Mouse (Mus musculus) left cerebral cortex, adult 8-10 months (tissue): ENCODE measurements around the gene Sema6d. TPM values are rescaled to one million over a fixed set of nuclear protein-coding genes. Genes with fewer than 3 reads are reported as not detected.

Experiments
- DNase-seq, 2 experiments: peaks; one replicate each; pipeline ENCODE4 v3.0.0; 2022; ENCODE audit warnings: low spot score in 2 of 2
- total RNA-seq, 4 experiments: library from RNA; stranded (reverse); gene quantifications; 2 replicates each; pipeline ENCODE4 v1.2.4; 2022

The Sema6d gene
- total RNA-seq, 4 experiments from 2014 or later, result 49.1 to 53.4 (median 50.4) TPM

DNA sequence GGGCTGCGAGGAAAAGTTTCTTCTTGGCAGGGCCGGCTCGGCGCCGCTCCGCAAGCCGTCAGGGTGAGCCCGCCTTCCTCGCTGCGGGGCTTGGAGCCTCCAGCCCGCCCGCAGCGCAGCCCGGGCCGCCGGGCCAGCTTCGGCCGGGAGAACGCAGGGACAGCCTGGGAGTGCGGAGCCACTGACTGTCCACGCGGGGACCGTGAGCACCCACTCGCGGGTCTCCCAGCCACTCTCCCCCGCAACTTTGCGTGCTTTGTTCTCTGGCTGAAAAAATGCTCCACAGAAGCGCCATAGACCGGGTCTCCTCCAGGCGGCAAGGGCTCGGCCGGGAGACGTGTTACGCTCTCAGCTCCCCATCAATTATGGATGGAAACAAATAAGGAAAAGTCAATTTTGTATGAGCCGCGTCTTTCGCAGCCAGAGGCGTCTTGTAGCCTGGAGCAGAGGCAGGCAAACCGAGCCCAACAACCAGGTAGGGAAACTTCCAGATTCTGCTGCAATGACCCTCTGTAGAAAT lies 520.9 kb downstream of the Sema6d start:
- DNase-seq, result peak in 1 of 2 experiments; percentile 29

DNA sequence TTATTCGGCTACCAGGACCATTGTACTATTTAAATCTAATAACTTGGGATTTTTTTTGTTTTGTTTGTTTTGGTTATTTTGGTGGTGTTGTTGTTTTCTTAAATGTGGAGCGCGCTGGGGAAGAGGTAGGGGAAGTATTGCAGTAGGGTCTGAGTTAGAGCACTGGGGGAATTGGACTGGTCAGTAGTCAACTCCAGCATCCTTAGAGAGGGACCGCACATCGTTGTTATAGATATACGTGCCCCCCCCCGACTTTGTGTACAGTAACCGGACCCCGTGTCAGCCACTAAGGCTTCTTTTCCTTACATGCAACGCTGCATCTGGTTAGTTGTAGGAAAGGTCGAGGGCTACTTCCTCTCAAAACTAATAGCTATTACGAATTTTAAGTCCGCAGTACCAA lies 521.5 kb downstream of the Sema6d start:
- DNase-seq, result no peak

- DNase-seq, result no peak
Observed at GRCm38 (mm10) chr2:124612276-124612675, 522.5 kb downstream of the Sema6d start.

GRCm38 (mm10) chr2:124612727-124613510 lies 523.1 kb downstream of the Sema6d start:
- no peak for DNase-seq

GRCm38 (mm10) chr2:124613671-124614210 lies 524.0 kb downstream of the Sema6d start:
- no peak for DNase-seq

DNA sequence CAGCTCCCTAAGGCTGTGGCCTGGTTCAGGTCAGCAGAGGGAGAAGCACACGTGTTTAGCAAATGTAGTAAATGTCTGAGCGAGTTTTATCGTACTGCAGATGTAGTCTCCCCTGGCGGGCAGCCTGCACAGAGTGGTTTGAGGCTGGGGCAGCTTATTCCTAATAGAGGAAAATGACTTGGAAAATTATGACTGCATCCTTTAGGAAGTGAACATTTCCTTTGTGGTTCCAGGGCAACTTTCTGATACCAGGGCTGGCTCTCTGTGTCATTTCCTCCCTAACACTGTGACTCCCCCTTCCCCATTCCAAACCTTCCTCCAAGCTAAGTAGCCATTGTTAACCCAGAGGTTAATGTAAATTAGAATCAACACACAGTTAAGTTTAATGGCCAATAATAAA lies 527.0 kb downstream of the Sema6d start:
- DNase-seq, result no peak

DNA sequence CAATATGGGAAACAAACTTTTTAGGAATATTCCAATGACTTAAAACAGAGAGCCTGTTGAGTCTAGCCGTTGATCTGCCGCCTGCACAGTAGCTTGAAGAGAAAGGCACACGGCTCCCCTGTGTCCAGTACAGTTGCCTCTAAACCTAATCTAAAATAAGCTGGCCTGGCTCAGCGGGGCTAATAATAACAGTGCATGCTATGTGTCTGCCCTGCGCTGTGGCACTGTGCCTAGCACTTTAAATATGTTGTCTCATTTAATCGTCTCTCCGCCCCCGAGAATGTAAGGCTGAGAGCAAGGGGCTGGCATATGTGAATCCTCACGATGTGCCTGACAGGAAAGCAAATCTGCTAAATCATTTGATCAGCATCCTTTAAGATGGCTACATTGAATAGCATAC lies 527.7 kb downstream of the Sema6d start:
- no peak for DNase-seq

GRCm38 (mm10) chr2:124618091-124618490 lies 528.3 kb downstream of the Sema6d start:
- DNase-seq, result no peak

GRCm38 (mm10) chr2:124618526-124619219 lies 528.9 kb downstream of the Sema6d start:
- DNase-seq, result no peak

DNA sequence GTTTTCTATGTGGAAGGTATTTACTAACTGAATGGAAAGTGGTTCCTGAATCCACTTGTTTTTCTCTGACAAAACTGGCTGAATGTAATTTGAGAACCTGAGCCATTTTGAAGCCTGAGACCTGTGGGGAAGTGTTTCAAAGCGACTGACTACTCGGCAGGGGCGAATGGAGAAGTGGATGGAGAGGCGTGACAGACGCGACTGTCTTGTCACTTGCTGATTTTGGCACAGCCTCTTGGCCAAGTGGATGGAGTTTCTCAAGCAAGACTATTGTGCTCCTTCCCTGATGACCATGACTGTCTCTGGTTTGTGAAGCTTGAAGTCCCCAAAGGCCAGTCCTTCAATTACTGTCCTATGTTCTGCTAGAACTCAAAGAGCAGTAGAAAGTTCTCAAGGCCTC lies 530.7 kb downstream of the Sema6d start:
- DNase-seq, result no peak

DNA sequence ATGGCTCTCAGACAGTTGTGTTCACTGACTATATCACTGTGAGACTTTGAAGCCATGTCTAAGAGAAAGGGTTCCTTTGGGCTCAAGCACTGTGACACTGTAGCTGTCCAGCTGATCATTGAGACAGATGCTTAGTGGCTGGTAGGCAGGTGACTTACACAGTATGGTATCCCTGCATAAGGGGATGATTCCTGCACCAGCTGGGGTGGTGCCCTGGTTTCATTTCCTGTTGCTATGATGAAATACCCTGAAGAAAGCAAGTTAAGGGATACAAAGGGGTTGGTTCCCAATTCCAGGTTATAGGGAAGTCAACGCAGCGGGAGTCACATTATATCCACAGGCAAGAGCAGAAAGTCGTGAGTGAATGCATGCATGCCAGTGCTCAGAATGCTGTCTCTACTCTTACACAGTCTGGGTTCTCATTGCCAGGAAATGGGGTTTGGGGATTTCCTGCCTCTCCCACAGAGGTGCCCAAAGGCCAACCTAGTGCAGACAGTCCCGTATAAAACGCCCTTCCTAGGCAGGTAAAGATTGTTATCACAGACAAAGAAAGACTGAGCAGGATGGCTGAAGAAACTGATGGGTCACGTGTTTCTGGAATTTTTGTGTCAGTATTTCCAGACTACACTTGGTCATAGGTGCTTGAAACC lies 532.3 kb downstream of the Sema6d start:
- DNase-seq, result no peak

DNA sequence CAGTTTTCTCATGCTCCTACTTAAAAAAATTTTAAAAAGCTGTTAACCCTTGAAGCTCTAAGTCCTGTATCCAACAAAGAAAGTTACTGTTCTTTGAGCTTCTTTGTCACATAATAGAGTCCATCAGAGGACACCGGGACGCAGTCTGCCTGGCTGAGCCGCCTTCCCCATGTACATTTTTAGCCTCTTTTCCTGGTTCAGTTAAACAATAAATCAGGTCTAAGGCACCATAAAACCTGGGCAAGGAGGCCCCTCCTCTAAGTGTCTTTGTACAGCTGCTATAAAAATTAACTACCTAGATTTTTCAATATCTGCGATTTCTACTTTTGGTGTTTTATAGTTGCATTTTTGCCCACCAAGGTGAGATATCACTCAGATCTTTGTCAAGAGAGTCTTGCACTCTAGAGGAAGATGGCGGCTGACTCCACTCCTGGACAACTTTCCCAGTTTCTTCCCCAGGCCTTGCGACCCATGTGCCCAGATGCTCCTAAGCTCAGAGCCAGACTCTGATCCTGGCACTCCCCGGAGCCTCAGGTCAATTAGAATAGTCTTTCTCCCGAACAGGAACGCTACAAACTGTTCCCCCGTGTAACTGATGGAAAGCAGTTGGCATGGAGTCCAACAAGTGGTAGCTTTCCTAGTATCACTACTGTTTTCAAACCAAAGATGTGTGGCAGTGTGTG lies 534.6 kb downstream of the Sema6d start:
- DNase-seq, result no peak

DNA sequence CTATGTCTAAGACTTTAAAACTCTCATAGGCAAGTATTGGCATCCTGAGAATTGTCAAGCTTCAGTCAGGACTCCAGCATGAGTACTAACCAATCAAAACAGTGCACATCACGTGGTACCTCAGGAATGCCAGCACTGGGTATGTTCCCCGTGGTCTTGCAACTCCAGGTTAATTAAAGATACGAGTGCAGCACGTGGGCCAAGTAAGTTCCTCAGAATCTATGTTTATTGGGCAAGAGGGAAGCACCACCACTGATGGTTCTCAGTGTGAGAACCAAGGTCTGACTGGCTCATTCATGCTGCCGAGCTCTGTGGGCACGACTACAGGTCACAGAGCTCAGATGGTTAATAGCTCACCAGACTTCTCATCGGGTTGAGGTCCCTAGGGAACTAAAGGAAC lies 536.7 kb downstream of the Sema6d start:
- DNase-seq, result no peak

DNA sequence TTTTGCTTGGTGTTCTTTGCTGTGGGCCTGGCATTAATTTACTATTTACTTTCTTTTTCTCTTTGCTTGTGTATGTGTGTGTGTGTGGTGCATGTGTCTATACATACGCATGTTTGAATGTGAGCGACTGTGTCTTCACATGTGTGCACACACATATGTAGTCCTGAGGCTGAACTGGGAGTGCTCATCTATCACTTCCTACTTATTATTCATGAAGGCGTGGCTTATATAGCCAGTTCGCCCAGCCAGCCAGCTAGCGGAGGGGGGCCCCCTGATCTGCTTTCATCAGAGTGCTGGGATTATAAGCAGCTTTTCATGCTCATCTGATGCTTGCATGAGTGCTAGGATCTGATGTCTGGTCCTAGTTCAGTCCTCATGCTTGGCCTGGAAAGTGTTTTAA lies 537.9 kb downstream of the Sema6d start:
- no peak for DNase-seq

DNA sequence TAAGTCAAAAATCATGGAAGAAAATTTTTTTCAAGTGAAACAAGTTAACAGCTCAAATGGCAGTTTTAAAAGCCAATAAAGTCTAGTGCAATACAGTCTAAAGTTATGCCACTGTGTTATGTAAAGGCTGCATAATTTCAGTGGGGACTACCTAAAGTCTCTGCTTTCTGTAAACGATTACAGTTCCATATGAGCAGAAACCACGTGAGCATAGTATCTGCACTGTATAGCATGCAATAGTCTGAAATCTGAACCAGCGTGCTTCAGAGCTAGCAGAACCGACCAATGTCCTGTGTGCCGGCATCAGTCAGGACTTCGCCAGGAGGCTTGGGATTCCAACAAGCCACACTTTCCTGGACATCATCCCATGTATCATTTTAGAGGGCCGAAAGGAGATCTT lies 538.9 kb downstream of the Sema6d start:
- DNase-seq, result no peak

- no peak for DNase-seq
Observed at GRCm38 (mm10) chr2:124634400-124634998, 544.7 kb downstream of the Sema6d start.

- no peak for DNase-seq
Observed at GRCm38 (mm10) chr2:124635271-124635865, 545.6 kb downstream of the Sema6d start.

GRCm38 (mm10) chr2:124637080-124637479 lies 547.3 kb downstream of the Sema6d start:
- no peak for DNase-seq

DNA sequence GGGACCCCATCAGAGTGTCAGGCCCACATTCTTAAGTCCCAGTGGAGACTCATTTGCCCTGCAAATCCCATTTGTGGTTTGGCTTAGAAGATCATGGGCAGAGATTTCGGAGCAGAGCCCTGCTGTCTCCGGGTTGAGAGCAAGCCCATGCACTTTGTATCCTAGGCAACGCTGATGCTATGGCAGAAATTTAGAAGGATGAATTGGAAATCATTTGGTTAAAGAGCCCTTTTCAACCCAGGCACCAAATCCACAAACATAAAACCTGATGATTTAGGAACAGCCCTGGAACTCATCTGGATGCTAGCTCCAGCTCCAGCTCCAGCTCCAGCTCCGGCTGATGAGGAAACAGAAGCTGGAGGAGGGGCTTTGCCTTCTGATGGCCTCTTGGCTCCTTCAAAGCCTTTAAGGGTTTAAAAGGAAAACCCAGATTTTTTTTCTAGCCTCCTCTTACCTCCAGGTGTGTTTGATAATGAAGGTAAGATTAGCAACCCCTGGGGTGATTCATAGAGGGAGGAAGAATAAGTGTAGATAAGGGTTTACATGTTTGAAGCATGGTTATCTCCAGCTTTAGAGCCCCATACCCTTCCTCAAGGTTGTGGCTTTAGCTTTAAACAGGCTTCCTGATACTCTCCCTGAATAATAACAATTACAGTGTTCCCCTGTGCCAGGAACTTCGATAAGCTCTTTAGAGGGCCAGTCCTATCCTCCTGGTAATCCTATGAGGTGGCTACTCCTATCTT lies 549.6 kb downstream of the Sema6d start:
- no peak for DNase-seq
